Mouse (Mus musculus): ENCODE results near the gene 4930522H14Rik. TPM values are rescaled to one million over a fixed set of nuclear protein-coding genes. Genes with fewer than 3 reads are reported as not detected.
A peak's percentile ranks its signal among the peaks of the same experiment; 100 is the strongest.

4930522H14Rik gene
- polyA plus RNA-seq, 1 experiment from 2014 or later = not detected

DNA sequence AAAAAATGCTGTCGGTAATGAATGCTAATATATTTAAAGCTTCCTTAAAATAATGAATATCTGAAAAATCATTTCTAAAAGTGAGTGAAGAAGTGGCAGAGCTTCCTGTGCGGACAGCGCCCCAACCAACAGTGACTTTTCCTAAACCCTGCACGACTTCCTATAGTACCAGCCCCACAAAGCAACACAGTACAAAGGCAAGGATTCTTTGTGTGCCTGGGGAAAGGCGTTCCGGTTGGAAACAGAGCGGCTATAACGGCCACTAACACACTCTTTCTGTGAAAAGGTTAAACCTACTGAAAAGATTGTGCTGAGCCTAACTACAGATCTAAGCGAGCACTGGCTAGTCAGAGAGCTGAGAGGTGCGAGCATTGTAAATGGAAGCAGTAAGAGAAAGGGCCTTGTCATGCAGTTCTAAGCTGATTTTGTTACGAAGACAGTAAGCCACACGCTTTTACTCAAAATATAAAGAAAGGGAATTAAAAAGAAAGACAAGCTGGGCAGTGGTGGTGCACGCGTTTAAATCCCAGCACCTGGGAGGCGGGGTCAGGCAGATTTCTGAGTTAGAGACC is 766 bp downstream of the 4930522H14Rik start:
- Histone ChIP-seq H3K4me3 (no peak overlapping the region), H3K4me2 (no peak overlapping the region), H3K9me3 (replicated peaks) (no peaks in the 10 kb centered on the region), H3K9ac (no peak overlapping the region), H3K27me3 (replicated peaks) (no peaks in the 10 kb centered on the region), H3K27ac (no peak overlapping the region), H3K36me3 (no peaks in the 10 kb centered on the region), H3K4me1 (no peaks in the 10 kb centered on the region)
- 60% methylated on average over 15 of the region's 15 CpGs for WGBS (ENCODE audit: insufficient replicate concordance)
- no peak for ATAC-seq

- peak; percentile 49; the same call in 1 of the 2 replicates for ATAC-seq
- 5% methylated on average over 5 of the region's 5 CpGs for WGBS (ENCODE audit: insufficient replicate concordance)
- H3K27ac ChIP-seq = no peak overlapping the region
These were observed 26.2 kb downstream of the 4930522H14Rik start for GRCm38 (mm10) chr4:109504885-109505284.

GRCm38 (mm10) chr4:109498476-109498875 is 32.6 kb downstream of the 4930522H14Rik start:
- ATAC-seq = no peak
- WGBS (ENCODE audit: insufficient replicate concordance) = 76% methylated on average over 11 of the region's 11 CpGs
- Histone ChIP-seq H3K4me3 (no peak overlapping the region), H3K36me3 (no peaks in the 10 kb centered on the region), H3K9me3 (replicated peaks) (no peaks in the 10 kb centered on the region), H3K27me3 (replicated peaks) (peaks cover 5% of the 10 kb centered on the region; the same call in 1 of the 2 replicates), H3K9ac (no peak overlapping the region), H3K27ac (no peak overlapping the region), H3K4me1 (peaks cover 4% of the 10 kb centered on the region; the same call in 1 of the 2 replicates), H3K4me2 (no peak overlapping the region)

More at GRCm38 (mm10) chr4:109504885-109505284, 26.2 kb downstream of the 4930522H14Rik start:
- Histone ChIP-seq H3K27me3 (replicated peaks) (no peaks in the 10 kb centered on the region), H3K9me3 (replicated peaks) (no peaks in the 10 kb centered on the region), H3K36me3 (no peaks in the 10 kb centered on the region), H3K4me2 (no peak overlapping the region), H3K4me1 (no peaks in the 10 kb centered on the region), H3K9ac (no peak overlapping the region), H3K4me3 (no peak overlapping the region)

DNA sequence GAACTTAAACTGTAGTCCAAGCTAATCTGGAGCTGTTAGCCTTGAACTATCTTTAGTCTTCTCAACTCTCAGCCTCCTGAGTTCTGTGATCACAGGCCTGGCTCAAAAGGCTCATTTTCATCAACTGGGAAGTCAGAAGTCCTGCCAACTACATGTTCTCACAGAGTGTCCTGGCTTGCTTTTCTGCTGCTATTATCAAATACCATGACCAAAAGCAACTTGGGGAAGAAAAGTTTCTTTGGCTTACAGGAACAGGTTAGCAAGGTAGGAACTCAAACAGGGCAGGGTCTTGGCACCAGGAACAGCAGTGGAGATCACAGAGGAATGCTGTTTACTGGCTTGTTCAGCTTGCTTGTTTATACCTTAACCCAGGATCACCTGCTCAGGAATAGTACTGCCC is 37.5 kb downstream of the 4930522H14Rik start:
- no peaks in the 10 kb centered on the region for H3K9me3 ChIP-seq (replicated peaks)
- no peak overlapping the region for H3K4me3 ChIP-seq
- peaks cover 11% of the 10 kb centered on the region for H3K4me1 ChIP-seq
- ATAC-seq = no peak
- no peak overlapping the region for H3K9ac ChIP-seq
- no peaks in the 10 kb centered on the region for H3K36me3 ChIP-seq
- peaks cover 5% of the 10 kb centered on the region; the same call in 1 of the 2 replicates for H3K27me3 ChIP-seq (replicated peaks)
- H3K27ac ChIP-seq = no peak overlapping the region
- no peak overlapping the region for H3K4me2 ChIP-seq

- Histone ChIP-seq H3K27ac (no peak overlapping the region), H3K36me3 (no peaks in the 10 kb centered on the region), H3K4me1 (peaks cover 23% of the 10 kb centered on the region), H3K4me2 (peak overlapping the region; percentile 29), H3K4me3 (no peak overlapping the region), H3K9ac (no peak overlapping the region), H3K9me3 (replicated peaks) (no peaks in the 10 kb centered on the region), H3K27me3 (replicated peaks) (0 out of 2 replicates have a peak, but pooled peaks cover 3% of the 10 kb centered on the region)
- WGBS (ENCODE audit: insufficient replicate concordance) = 17% methylated on average over 1 of the region's 1 CpGs
- peak; percentile 86 for ATAC-seq
These were observed 42.3 kb downstream of the 4930522H14Rik start for GRCm38 (mm10) chr4:109488812-109489211.

DNA sequence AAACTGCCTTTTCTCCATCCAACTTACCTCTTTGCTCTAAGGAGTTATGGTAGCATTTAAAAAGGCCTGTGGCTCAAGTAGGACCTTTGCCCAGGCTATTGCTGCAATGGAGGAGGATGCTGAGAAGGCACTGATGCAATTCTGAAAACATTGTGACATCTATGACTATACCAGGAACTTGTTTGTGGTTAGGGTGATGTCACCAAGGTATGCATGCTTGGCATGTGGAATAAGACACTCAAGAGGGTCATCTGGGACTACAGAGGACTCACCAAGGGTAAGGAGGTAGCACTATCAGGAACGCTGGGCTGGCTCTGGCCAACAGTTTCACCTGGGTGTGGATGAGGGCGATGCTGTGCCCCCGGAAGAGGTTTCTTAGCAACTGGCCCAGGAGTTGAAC is 46.5 kb downstream of the 4930522H14Rik start, which contains the start of gene Rnf11:
Gene Rnf11 (minus strand): TSS at position 108 of the 400 bp plus-strand sequence.
- Histone ChIP-seq H3K4me1 (peaks cover 23% of the 10 kb centered on the region), H3K4me2 (no peak within 1 kb of the TSS), H3K27me3 (replicated peaks) (peaks cover 11% of the 10 kb centered on the region; the same call in 1 of the 2 replicates), H3K9ac (no peak within 1 kb of the TSS), H3K36me3 (no peaks in the 10 kb centered on the region), H3K27ac (no peak within 1 kb of the TSS), H3K9me3 (replicated peaks) (no peaks in the 10 kb centered on the region), H3K4me3 (no peak within 1 kb of the TSS)
- 71% methylated on average over 3 of the region's 3 CpGs for WGBS (ENCODE audit: insufficient replicate concordance)
- no peak for ATAC-seq

DNA sequence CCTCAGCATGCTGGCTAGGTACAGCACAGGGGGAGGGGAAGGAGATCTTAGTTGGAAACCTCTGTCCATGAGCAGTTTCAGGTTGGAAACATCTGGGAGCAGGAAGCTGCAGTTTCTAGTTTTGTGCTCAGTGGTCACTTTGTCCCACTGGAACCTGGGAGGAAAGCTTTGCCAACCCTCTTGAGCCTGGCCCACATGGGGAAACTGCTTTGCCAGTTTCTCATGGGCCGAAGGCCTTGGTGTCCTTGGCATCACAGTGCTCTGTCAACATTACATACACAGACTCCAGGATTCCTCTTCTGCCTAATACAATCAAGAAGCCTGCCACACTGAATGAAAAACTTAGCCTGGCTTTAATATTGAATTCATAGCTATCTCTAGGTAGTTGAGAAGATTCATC is 48.4 kb downstream of the 4930522H14Rik start:
- H3K9ac ChIP-seq = no peak overlapping the region
- ATAC-seq = no peak

GRCm38 (mm10) chr4:109481424-109481823 is 49.7 kb downstream of the 4930522H14Rik start:
- no peak for ATAC-seq
- H3K4me1 ChIP-seq = 0 out of 2 replicates have a peak, but pooled peaks cover 3% of the 10 kb centered on the region
- H3K4me3 ChIP-seq = no peak overlapping the region
- no peak overlapping the region for H3K9ac ChIP-seq
- 63% methylated on average over 2 of the region's 2 CpGs for WGBS (ENCODE audit: insufficient replicate concordance)
- H3K4me2 ChIP-seq = no peak overlapping the region
- no peak overlapping the region for H3K27ac ChIP-seq
- no peaks in the 10 kb centered on the region for H3K36me3 ChIP-seq
- H3K9me3 ChIP-seq (replicated peaks) = no peaks in the 10 kb centered on the region
- peaks cover 18% of the 10 kb centered on the region; the same call in 1 of the 2 replicates for H3K27me3 ChIP-seq (replicated peaks)

More for the DNA sequence above, 48.4 kb downstream of the 4930522H14Rik start:
- H3K27ac ChIP-seq = no peak overlapping the region
- H3K4me1 ChIP-seq = peaks cover 8% of the 10 kb centered on the region; the same call in 1 of the 2 replicates
- no peak overlapping the region for H3K4me2 ChIP-seq
- H3K27me3 ChIP-seq (replicated peaks) = peaks cover 20% of the 10 kb centered on the region; the same call in 1 of the 2 replicates
- no peak overlapping the region for H3K4me3 ChIP-seq
- 71% methylated on average over 1 of the region's 1 CpGs for WGBS (ENCODE audit: insufficient replicate concordance)
- no peaks in the 10 kb centered on the region for H3K9me3 ChIP-seq (replicated peaks)
- no peaks in the 10 kb centered on the region for H3K36me3 ChIP-seq

DNA sequence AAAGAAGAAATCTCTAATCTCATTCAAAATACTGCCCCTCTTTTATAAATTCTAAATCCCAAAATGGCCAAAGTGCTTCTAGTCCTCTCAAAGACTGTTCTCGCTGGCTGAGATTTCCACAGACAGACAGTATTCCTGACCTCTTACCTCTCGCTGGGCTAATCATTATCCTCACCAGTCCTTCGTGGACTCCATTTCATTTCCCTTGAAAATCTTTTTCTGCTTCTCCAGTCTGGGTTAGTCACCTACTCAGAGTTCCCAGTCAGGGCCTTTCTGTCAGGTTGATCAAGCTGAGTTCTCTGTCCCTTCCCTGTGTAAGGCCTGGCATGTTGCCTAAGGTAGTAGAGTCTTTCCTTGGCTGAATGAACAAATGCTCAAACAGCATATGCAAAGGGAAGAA is 53.6 kb downstream of the 4930522H14Rik start:
- Histone ChIP-seq H3K9ac (no peak overlapping the region), H3K27ac (no peak overlapping the region), H3K4me2 (no peak overlapping the region), H3K27me3 (replicated peaks) (peaks cover 15% of the 10 kb centered on the region; the same call in 1 of the 2 replicates), H3K4me1 (peaks cover 22% of the 10 kb centered on the region), H3K4me3 (no peak overlapping the region), H3K36me3 (peaks cover 6% of the 10 kb centered on the region), H3K9me3 (replicated peaks) (no peaks in the 10 kb centered on the region)
- no peak for ATAC-seq
- WGBS (ENCODE audit: insufficient replicate concordance) = 80% methylated on average over 3 of the region's 3 CpGs

DNA sequence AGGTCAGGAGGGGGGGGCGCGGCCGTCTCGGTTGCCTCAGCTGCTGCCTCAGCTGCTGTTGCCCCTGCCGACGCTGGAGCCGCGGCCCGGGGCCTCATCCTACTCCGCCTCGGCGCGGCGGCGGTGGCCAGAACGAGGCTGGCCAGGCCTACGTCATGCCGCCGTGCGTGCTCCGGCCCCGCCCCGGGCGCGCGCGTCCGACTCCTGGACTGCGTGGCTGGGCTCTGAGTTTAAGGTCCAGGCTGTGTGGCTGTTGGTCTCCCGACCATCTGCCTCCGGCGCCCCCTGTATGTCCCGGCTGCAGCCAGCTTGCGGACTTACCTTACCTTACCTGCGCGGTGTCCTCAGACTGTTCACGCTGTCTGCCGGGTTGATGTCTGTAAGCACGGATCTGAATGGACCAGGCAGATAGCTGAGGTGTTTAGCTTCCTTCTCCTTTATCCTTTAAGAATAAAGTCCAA is 54.5 kb downstream of the 4930522H14Rik start:
- H3K36me3 ChIP-seq = peaks cover 15% of the 10 kb centered on the region
- 0% methylated on average over 39 of the region's 39 CpGs for WGBS (ENCODE audit: insufficient replicate concordance)

GRCm38 (mm10) chr4:109475577-109476553 is 55.2 kb downstream of the 4930522H14Rik start:
- Histone ChIP-seq H3K27ac (peak overlapping the region; percentile 97), H3K9me3 (replicated peaks) (no peaks in the 10 kb centered on the region), H3K4me2 (peak overlapping the region; percentile 68), H3K4me3 (peak overlapping the region; percentile 100), H3K27me3 (replicated peaks) (peaks cover 11% of the 10 kb centered on the region; the same call in 1 of the 2 replicates), H3K4me1 (peaks cover 38% of the 10 kb centered on the region), H3K36me3 (peaks cover 16% of the 10 kb centered on the region), H3K9ac (peak overlapping the region; percentile 100)
- peak; percentile 77 for ATAC-seq
- under 1% methylated on average over 64 of the region's 68 CpGs for WGBS (ENCODE audit: insufficient replicate concordance)

More for the DNA sequence above, 54.5 kb downstream of the 4930522H14Rik start:
- Histone ChIP-seq H3K9me3 (replicated peaks) (no peaks in the 10 kb centered on the region), H3K4me3 (peak overlapping the region; percentile 100), H3K27ac (peak overlapping the region; percentile 97), H3K9ac (peak overlapping the region; percentile 100), H3K27me3 (replicated peaks) (peaks cover 11% of the 10 kb centered on the region; the same call in 1 of the 2 replicates), H3K4me1 (peaks cover 31% of the 10 kb centered on the region), H3K4me2 (peak overlapping the region; percentile 68)
- ATAC-seq = peak; percentile 97
